Mouse (Mus musculus): ENCODE measurements at regions not wholly inside any gene's neighbourhood (a gene's known extent, or its start where the extent isn't known, plus 50 kb on each side); places are given as distances from the start of the nearest gene placed in this dataset.
"Not testable (repeated sequence)": the region's sequence is repeated elsewhere in the genome, so short reads cannot be mapped to it uniquely, and the experiment has no call there.

- DNase-seq = peak in 1 of 2 experiments; percentile 14
These were observed 356.4 kb downstream of the Sox9 start for GRCm38 (mm10) chr11:113138462-113138861.

GRCm38 (mm10) chr11:113140595-113140994 lies 358.6 kb downstream of the Sox9 start:
- no peak for DNase-seq

- DNase-seq = no peak
These were observed 360.8 kb downstream of the Sox9 start for GRCm38 (mm10) chr11:113142816-113143215.

GRCm38 (mm10) chr11:113143839-113144627 lies 362.0 kb downstream of the Sox9 start:
- DNase-seq = no peak

GRCm38 (mm10) chr11:113145721-113146120 lies 363.7 kb downstream of the Sox9 start:
- DNase-seq = no peak

GRCm38 (mm10) chr11:113146762-113147161 lies 364.7 kb downstream of the Sox9 start:
- no peak for DNase-seq

- DNase-seq = no peak
These were observed 365.6 kb downstream of the Sox9 start for GRCm38 (mm10) chr11:113147535-113148197.

- no peak for DNase-seq
These were observed 366.1 kb downstream of the Sox9 start for GRCm38 (mm10) chr11:113148198-113148537.

- no peak for DNase-seq
These were observed 373.5 kb downstream of the Sox9 start for GRCm38 (mm10) chr11:113155515-113155914.

GRCm38 (mm10) chr11:113163941-113164340 lies 381.9 kb downstream of the Sox9 start:
- peak in 1 of 2 experiments; percentile 33 for DNase-seq

GRCm38 (mm10) chr11:113164510-113164909 lies 382.5 kb downstream of the Sox9 start:
- DNase-seq = peak in 1 of 2 experiments; percentile 19

- peak; percentile 86 to 87 for DNase-seq
These were observed 383.2 kb downstream of the Sox9 start for GRCm38 (mm10) chr11:113165069-113165795.

- DNase-seq = peak; percentile 44 to 75
These were observed 384.5 kb downstream of the Sox9 start for GRCm38 (mm10) chr11:113166517-113166916.

GRCm38 (mm10) chr11:113172497-113173140 lies 390.6 kb downstream of the Sox9 start:
- peak; percentile 82 to 84 for DNase-seq

GRCm38 (mm10) chr11:113173317-113173716 lies 391.3 kb downstream of the Sox9 start:
- not testable (repeated sequence) for DNase-seq

GRCm38 (mm10) chr11:113174011-113174507 lies 392.0 kb downstream of the Sox9 start:
- DNase-seq = no peak

GRCm38 (mm10) chr11:113175323-113175722 lies 393.3 kb downstream of the Sox9 start:
- peak in 1 of 2 experiments; percentile 38 for DNase-seq

- DNase-seq = peak in 1 of 2 experiments; percentile 55
These were observed 394.2 kb downstream of the Sox9 start for GRCm38 (mm10) chr11:113176183-113176582.

GRCm38 (mm10) chr11:113178375-113178774 lies 396.4 kb downstream of the Sox9 start:
- no peak for DNase-seq

GRCm38 (mm10) chr11:113180008-113180407 lies 398.0 kb downstream of the Sox9 start:
- DNase-seq = peak in 1 of 2 experiments; percentile 30

GRCm38 (mm10) chr11:113182083-113182861 lies 400.2 kb downstream of the Sox9 start:
- DNase-seq = peak in 1 of 2 experiments; percentile 31

- DNase-seq = peak in 1 of 2 experiments; percentile 9
These were observed 401.5 kb downstream of the Sox9 start for GRCm38 (mm10) chr11:113183556-113183955.
